9 mouse cellular contexts compared by ENCODE assay signal in the genomic region with DNA sequence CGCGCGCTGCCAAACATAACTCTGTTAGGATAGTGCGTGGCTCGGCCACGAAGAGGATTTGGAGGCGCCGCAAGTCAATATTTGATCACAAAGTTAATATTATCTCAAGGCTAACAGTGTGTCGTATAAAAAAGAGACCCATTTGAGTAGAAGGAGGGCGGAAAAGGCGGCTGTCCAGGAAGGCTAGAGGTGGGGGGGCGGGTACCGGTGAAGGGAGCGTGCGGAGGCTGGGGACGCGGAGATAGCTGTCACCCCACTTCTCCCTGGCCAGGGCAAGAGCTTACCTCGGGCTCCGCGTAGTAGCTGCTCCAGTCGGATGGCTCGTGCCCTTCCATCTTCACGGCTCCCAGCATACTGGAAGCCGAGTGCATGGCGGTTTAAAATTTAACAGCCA. TPM values are rescaled to one million over a fixed set of nuclear protein-coding genes. Genes with fewer than 3 reads are reported as not detected.
DNase-seq lines count a peak whose midpoint lies in the region; ATAC-seq and TF ChIP-seq lines count a peak whose summit lies in the region.
"Had no signal": no experiment of that assay in that cellular context is flagged by ENCODE, and none has a peak within 500 bp of the region (broad histone marks: within the 10 kb centered on the region; RNA-seq: fewer than 3 reads in every experiment).

No protein-coding gene starts in this region.

- peaks cover 98% of the 10 kb centered on the region for H3K27me3 ChIP-seq in hindbrain, embryonic 11.5 days (ENCODE audit: control insufficient read depth, insufficient read depth, low read length)
- H3K27me3 ChIP-seq in liver, embryonic 14.5 days (ENCODE audit: control insufficient read depth, insufficient read depth, low read length): peaks cover 84% of the 10 kb centered on the region
- H3K27me3 ChIP-seq in stomach, embryonic 16.5 days (ENCODE audit: control insufficient read depth, insufficient read depth, low read length): peaks cover 72% of the 10 kb centered on the region

- H3K9me3 ChIP-seq in hindbrain, embryonic 11.5 days (ENCODE audit: control insufficient read depth, low read length): no peaks in the 10 kb centered on the region
- no peaks in the 10 kb centered on the region for H3K9me3 ChIP-seq in liver, embryonic 14.5 days (ENCODE audit: control insufficient read depth, low read length)
- no peaks in the 10 kb centered on the region for H3K9me3 ChIP-seq in stomach, embryonic 16.5 days (replicated peaks; ENCODE audit: control insufficient read depth, low read length)

- DNase-seq in lung, adult 2 months: no peak
- no peak for DNase-seq in lung, postnatal 10 days
- DNase-seq in hindbrain, embryonic 11.5 days (ENCODE audit: low spot score): peak; percentile 51
- DNase-seq in liver, embryonic 14.5 days (ENCODE audit: low read depth in 3 of 3, low spot score in 3 of 3): no peak
- DNase-seq in layer of hippocampus, postnatal 25 days (ENCODE audit: extremely low spot score in 1 of 2, low spot score in 1 of 2): no peak
- no peak for DNase-seq in Muller cell, postnatal 12 days (ENCODE audit: inconsistent ontology term)

- TF ChIP-seq CTCF in lung, adult 2 months (IDR thresholded peaks at IDR 0.05; ENCODE audit: insufficient read depth, low read length): no peak
- no peak for TF ChIP-seq CTCF in liver, embryonic 14.5 days (IDR thresholded peaks at IDR 0.05; ENCODE audit: low read depth)

- TF ChIP-seq POLR2A in lung, adult 2 months (IDR thresholded peaks at IDR 0.05; ENCODE audit: borderline replicate concordance, extremely low read depth, low read depth, low read length): peak; percentile 78; the same call in 1 of the 2 replicates

- TF ChIP-seq EP300 in liver, embryonic 14.5 days (IDR thresholded peaks at IDR 0.05; ENCODE audit: low read depth): no peak

- no peaks in the 10 kb centered on the region for H3K36me3 ChIP-seq in hindbrain, embryonic 11.5 days (ENCODE audit: control insufficient read depth, insufficient read depth, low read length)
- H3K36me3 ChIP-seq in liver, embryonic 14.5 days (replicated peaks; ENCODE audit: control insufficient read depth, insufficient read depth, low read depth): no peaks in the 10 kb centered on the region
- H3K36me3 ChIP-seq in stomach, embryonic 16.5 days (ENCODE audit: control insufficient read depth, insufficient read depth, low read length): no peaks in the 10 kb centered on the region

- no peak overlapping the region for H3K9ac ChIP-seq in hindbrain, embryonic 11.5 days (ENCODE audit: low read depth, low read length)
- H3K9ac ChIP-seq in liver, embryonic 14.5 days (replicated peaks): no peak overlapping the region
- peak overlapping the region; percentile 72 for H3K9ac ChIP-seq in stomach, embryonic 16.5 days (ENCODE audit: low read length)

- 3% methylated on average over 25 of the region's 25 CpGs for WGBS in lung, adult 2 months
- WGBS in hindbrain, embryonic 11.5 days: 2% methylated on average over 18 of the region's 25 CpGs
- WGBS in liver, embryonic 14.5 days (ENCODE audit: insufficient replicate concordance): 1% methylated on average over 25 of the region's 25 CpGs
- WGBS in stomach, embryonic 16.5 days: 1% methylated on average over 25 of the region's 25 CpGs

- H3K4me2 ChIP-seq in hindbrain, embryonic 11.5 days (replicated peaks; ENCODE audit: low read depth, low read length): no peak overlapping the region
- no peak overlapping the region for H3K4me2 ChIP-seq in liver, embryonic 14.5 days (ENCODE audit: low read depth)
- H3K4me2 ChIP-seq in stomach, embryonic 16.5 days (ENCODE audit: low read depth, low read length): peak overlapping the region; percentile 68

- H3K27ac ChIP-seq in hindbrain, embryonic 11.5 days (ENCODE audit: low read depth, low read length): no peak overlapping the region
- no peak overlapping the region for H3K27ac ChIP-seq in liver, embryonic 14.5 days
- H3K27ac ChIP-seq in stomach, embryonic 16.5 days (ENCODE audit: low read length): peak overlapping the region; percentile 77
- H3K27ac ChIP-seq: heart, adult 2 months had no signal

- H3K4me3 ChIP-seq in lung, adult 2 months (replicated peaks; ENCODE audit: extremely low read depth, low read depth, low read length): peak overlapping the region; percentile 64
- H3K4me3 ChIP-seq in hindbrain, embryonic 11.5 days (ENCODE audit: low read depth, low read length): 0 out of 2 replicates have a peak overlapping the region, but pooled peaks have one; percentile 8
- H3K4me3 ChIP-seq in liver, embryonic 14.5 days (ENCODE audit: insufficient read depth in 1 of 2, low read depth in 2 of 2, low read length in 2 of 2): peak overlapping the region; percentile 44 to 48
- peak overlapping the region; percentile 57 for H3K4me3 ChIP-seq in stomach, embryonic 16.5 days (replicated peaks; ENCODE audit: low read length)
- H3K4me3 ChIP-seq: heart, adult 2 months had no signal

- ATAC-seq in hindbrain, embryonic 11.5 days (ENCODE audit: low FRiP score): no peak
- peak; percentile 40 for ATAC-seq in liver, embryonic 14.5 days (ENCODE audit: insufficient read depth)
- peak; percentile 31 for ATAC-seq in stomach, embryonic 16.5 days (ENCODE audit: insufficient read depth, low FRiP score)
- no peak for ATAC-seq in erythroid progenitor cell, adult 5-6 weeks (replicated peaks; ENCODE audit: low FRiP score, poor library complexity, severe bottlenecking)

- no peaks in the 10 kb centered on the region; the same call in 1 of the 2 replicates for H3K4me1 ChIP-seq in lung, adult 2 months (ENCODE audit: control insufficient read depth, insufficient read depth, low read length)
- H3K4me1 ChIP-seq in hindbrain, embryonic 11.5 days (replicated peaks; ENCODE audit: control insufficient read depth, insufficient read depth, low read length): no peaks in the 10 kb centered on the region; the same call in 1 of the 2 replicates
- no peaks in the 10 kb centered on the region for H3K4me1 ChIP-seq in liver, embryonic 14.5 days (replicated peaks; ENCODE audit: control insufficient read depth in 2 of 2, insufficient read depth in 2 of 2, low read length in 1 of 2)
- H3K4me1 ChIP-seq in stomach, embryonic 16.5 days (ENCODE audit: control insufficient read depth, insufficient read depth, low read length): peaks cover 5% of the 10 kb centered on the region; the same call in 1 of the 2 replicates

RNA-seq across cellular contexts. Expression of gene Foxa2, which starts 1.2 kb away (rescaled TPM):
- polyA plus RNA-seq in lung, adult 2 months (2012; rRNA removed): 80.1 and 106 TPM in 2 replicates
- polyA plus RNA-seq in hindbrain, embryonic 11.5 days (2014; fragmentation: Nextera tagmentation; extraction: Ambion mirVana): 3.4 and 4.5 TPM in 2 replicates
- polyA plus RNA-seq in liver, embryonic 14.5 days (2012; rRNA removed): 3.2 and 3.9 TPM in 2 replicates
- 2.8 and 3.9 TPM in 2 replicates for polyA plus RNA-seq in liver, embryonic 14.5 days (2014; fragmentation: Nextera tagmentation; extraction: Ambion mirVana)
- polyA plus RNA-seq in stomach, embryonic 16.5 days (2015; fragmentation: Nextera tagmentation; extraction: Ambion mirVana): 8.3 and 8.5 TPM in 2 replicates
- not detected for total RNA-seq in layer of hippocampus, postnatal 25 days (2021)
- total RNA-seq in erythroid progenitor cell, adult 5-6 weeks (2015; ENCODE audit: low replicate concordance): not detected in 2 replicates
- total RNA-seq in erythroid progenitor cell, adult 5-6 weeks (2017; ENCODE audit: low replicate concordance): not detected in 2 replicates
- total RNA-seq: heart, adult 2 months had no signal

Comparison
In these comparisons a context has a peak if more than half of its experiments do, and no peak if none do; other contexts are left out.
1. H3K4me3 ChIP-seq: peak in every context shown above with its lines; median percentile 64 in lung, adult 2 months; 57 in stomach, embryonic 16.5 days; 46 in liver, embryonic 14.5 days; 8 in hindbrain, embryonic 11.5 days.
2. ATAC-seq: peak in liver, embryonic 14.5 days (single experiment) and stomach, embryonic 16.5 days (single experiment); none in hindbrain, embryonic 11.5 days (single experiment) and erythroid progenitor cell, adult 5-6 weeks (single experiment).